Mouse (Mus musculus): ENCODE data around the gene Wdr95.
"Not testable (repeated sequence)": the region's sequence is repeated elsewhere in the genome, so short reads cannot be mapped to it uniquely, and the experiment has no call there.

Wdr95 gene

GRCm38 (mm10) chr5:149514890-149515289, 13.6 kb upstream of the Wdr95 start:
- DNase-seq (ENCODE audit: low spot score in 2 of 2), result no peak

- DNase-seq (ENCODE audit: low spot score in 2 of 2), result no peak
Observed at GRCm38 (mm10) chr5:149517116-149517515, 11.4 kb upstream of the Wdr95 start.

GRCm38 (mm10) chr5:149520806-149521205, 7.7 kb upstream of the Wdr95 start:
- no peak for DNase-seq (ENCODE audit: low spot score in 2 of 2)

- DNase-seq (ENCODE audit: low spot score in 2 of 2), result no peak
Observed at GRCm38 (mm10) chr5:149523856-149524241, 4.6 kb upstream of the Wdr95 start.

- peak; percentile 41 to 73 for DNase-seq (ENCODE audit: low spot score in 2 of 2)
Observed at GRCm38 (mm10) chr5:149524242-149524858, 4.1 kb upstream of the Wdr95 start.

- DNase-seq (ENCODE audit: low spot score in 2 of 2), result no peak
Observed at GRCm38 (mm10) chr5:149525055-149525785, 3.3 kb upstream of the Wdr95 start.

- DNase-seq (ENCODE audit: low spot score in 2 of 2), result peak in 1 of 2 experiments; percentile 32
Observed at GRCm38 (mm10) chr5:149526467-149526951, 2.0 kb upstream of the Wdr95 start.

GRCm38 (mm10) chr5:149527292-149527691, 1.2 kb upstream of the Wdr95 start:
- not testable (repeated sequence) for DNase-seq (ENCODE audit: low spot score in 2 of 2)

- no peak for DNase-seq (ENCODE audit: low spot score in 2 of 2)
Observed at GRCm38 (mm10) chr5:149533847-149534246, 5.4 kb downstream of the Wdr95 start.

GRCm38 (mm10) chr5:149536005-149536404, 7.5 kb downstream of the Wdr95 start:
- DNase-seq (ENCODE audit: low spot score in 2 of 2), result no peak

GRCm38 (mm10) chr5:149537796-149538511, 9.5 kb downstream of the Wdr95 start:
- DNase-seq (ENCODE audit: low spot score in 2 of 2), result no peak

GRCm38 (mm10) chr5:149538531-149538930, 10.1 kb downstream of the Wdr95 start:
- no peak for DNase-seq (ENCODE audit: low spot score in 2 of 2)

- no peak for DNase-seq (ENCODE audit: low spot score in 2 of 2)
Observed at GRCm38 (mm10) chr5:149539051-149539450, 10.6 kb downstream of the Wdr95 start.

- no peak for DNase-seq (ENCODE audit: low spot score in 2 of 2)
Observed at GRCm38 (mm10) chr5:149551179-149551578, 22.7 kb downstream of the Wdr95 start.

- DNase-seq (ENCODE audit: low spot score in 2 of 2), result peak in 1 of 2 experiments; percentile 32
Observed at GRCm38 (mm10) chr5:149552742-149553141, 24.3 kb downstream of the Wdr95 start.

- no peak for DNase-seq (ENCODE audit: low spot score in 2 of 2)
Observed at GRCm38 (mm10) chr5:149553373-149553772, 24.9 kb downstream of the Wdr95 start.

GRCm38 (mm10) chr5:149554397-149554796, 25.9 kb downstream of the Wdr95 start:
- no peak for DNase-seq (ENCODE audit: low spot score in 2 of 2)

GRCm38 (mm10) chr5:149560903-149561588, 32.6 kb downstream of the Wdr95 start:
- no peak for DNase-seq (ENCODE audit: low spot score in 2 of 2)

- DNase-seq (ENCODE audit: low spot score in 2 of 2), result no peak
Observed at GRCm38 (mm10) chr5:149566026-149566425, 37.5 kb downstream of the Wdr95 start.

GRCm38 (mm10) chr5:149566957-149567356, 38.5 kb downstream of the Wdr95 start:
- DNase-seq (ENCODE audit: low spot score in 2 of 2), result no peak

- no peak for DNase-seq (ENCODE audit: low spot score in 2 of 2)
Observed at GRCm38 (mm10) chr5:149568993-149569392, 40.5 kb downstream of the Wdr95 start.

GRCm38 (mm10) chr5:149576977-149577376, 48.5 kb downstream of the Wdr95 start:
- no peak for DNase-seq (ENCODE audit: low spot score in 2 of 2)

Data from spleen, postnatal 10 days (tissue).